Mouse (Mus musculus) ZHBTc4 (cell line): ENCODE data around the gene Gm42742.

Source experiments
- DNase-seq: peaks from one replicate; pipeline ENCODE4 v3.0.0-alpha.2; 2011; ENCODE audit warnings: low read depth, low spot score

The Gm42742 gene

DNA sequence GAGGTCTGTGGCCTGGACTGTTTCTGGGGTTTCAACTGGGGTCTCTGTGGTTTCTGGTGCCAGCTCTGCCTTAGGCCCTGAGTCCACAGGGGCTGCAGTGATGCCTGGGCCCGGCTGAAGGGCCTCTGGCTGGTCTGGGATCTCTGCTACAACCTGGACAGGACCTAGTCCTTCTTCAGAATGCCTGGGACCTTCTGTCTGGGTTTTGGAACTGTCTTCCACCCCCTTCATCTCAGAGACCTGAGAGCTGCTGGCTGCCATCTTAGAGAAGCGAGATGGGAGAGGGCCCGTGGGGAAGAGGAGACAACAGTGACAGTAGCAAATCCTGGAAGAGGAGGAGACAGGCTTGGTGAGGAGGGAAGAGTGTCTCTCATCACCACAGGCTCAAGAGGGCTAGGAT is 866 bp downstream of the Gm42742 start:
- no peak for DNase-seq

DNA sequence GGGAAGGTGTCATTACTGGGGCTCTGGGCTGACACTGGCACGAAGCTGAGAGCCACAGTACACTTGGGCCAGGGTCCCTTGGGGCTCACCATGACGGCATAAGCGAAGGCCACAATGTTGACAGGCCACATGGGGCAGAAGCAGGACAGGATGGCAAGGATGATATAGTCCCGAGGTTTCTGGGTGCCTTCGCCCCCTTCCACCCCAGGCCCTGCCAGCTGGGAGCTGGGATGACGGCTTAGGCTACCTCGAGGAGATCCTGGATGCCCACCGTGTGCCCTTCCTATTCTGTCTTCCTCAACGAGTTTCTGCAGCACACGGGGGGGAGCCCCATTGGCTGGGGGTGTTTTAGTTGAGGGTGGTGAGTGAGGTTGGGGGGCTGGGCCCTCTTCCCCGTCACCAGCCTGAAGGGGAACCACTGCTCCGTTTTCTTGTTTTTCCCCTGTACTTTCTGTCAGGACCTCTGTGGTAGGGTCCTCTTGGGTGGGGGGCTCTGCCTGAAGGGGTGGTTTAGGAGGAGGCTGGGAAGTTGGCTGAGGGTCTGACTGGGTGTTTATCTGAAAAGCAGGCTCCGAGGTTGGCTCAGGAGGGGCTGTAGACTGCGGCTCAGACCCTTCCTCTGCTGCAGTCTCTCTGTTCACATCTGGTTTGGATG is 1.5 kb downstream of the Gm42742 start:
- DNase-seq, result no peak

DNA sequence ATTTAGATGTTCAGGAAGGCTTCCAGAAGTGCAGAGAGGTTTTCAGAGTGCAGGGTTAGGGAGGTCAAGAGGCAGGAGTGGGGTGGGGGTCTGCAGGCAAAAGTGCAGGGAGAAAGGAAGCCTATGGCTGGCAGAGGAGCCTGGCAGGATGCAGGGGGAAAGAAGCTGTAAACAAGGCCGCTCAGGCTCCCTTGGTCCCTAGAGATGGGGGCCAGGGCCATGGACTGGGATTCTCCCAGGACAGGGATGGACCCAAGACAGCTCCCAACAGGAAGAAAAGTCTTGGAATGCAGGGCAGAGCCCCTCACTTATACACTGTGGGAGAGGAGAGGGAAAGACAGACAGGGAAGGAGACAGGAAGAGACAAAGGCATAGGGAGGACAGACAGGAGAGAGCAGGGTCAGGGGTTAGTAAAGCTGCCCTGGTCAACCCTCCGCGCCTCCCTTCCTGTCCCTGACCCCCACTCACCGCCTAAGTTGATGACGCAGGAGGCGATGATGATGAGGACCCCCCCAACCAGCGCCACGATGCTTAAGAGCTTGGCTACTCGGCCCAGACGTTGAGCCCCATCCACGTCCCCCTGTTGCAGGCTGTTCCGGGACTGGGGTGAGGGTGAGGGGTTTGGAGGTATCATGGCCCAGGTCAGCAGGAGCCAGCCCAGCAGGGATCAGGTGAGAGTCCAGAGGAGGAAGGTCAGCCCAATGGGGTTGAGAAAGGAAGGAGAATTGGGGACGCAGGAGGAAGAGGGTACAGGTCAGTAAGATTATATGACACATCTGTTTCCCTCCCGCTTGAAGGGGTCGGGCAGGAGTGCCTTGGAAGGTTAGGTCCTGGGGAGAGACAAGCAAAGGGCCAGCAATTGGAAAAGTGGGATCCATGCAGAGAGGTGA is 2.2 kb downstream of the Gm42742 start:
- no peak for DNase-seq

DNA sequence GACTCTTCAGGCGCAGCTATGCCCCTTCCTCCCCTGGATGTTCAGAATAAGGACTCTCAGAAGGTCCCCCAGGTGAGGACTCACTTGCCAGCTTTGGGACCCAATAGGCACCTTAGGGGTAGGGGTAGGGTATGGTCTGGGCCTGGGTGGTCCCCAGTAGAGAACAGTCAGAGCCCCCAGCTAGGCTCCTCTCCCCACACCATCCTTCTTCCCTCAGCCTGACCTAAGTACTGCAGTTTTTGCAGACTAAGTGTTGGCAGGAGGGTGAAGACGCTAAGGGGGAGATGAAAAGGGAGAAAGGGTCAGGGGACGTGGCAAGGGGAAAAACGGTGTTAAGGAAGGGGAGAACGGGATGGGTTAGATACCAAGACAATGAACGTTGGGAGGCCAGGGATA is 2.9 kb downstream of the Gm42742 start:
- DNase-seq, result no peak

DNA sequence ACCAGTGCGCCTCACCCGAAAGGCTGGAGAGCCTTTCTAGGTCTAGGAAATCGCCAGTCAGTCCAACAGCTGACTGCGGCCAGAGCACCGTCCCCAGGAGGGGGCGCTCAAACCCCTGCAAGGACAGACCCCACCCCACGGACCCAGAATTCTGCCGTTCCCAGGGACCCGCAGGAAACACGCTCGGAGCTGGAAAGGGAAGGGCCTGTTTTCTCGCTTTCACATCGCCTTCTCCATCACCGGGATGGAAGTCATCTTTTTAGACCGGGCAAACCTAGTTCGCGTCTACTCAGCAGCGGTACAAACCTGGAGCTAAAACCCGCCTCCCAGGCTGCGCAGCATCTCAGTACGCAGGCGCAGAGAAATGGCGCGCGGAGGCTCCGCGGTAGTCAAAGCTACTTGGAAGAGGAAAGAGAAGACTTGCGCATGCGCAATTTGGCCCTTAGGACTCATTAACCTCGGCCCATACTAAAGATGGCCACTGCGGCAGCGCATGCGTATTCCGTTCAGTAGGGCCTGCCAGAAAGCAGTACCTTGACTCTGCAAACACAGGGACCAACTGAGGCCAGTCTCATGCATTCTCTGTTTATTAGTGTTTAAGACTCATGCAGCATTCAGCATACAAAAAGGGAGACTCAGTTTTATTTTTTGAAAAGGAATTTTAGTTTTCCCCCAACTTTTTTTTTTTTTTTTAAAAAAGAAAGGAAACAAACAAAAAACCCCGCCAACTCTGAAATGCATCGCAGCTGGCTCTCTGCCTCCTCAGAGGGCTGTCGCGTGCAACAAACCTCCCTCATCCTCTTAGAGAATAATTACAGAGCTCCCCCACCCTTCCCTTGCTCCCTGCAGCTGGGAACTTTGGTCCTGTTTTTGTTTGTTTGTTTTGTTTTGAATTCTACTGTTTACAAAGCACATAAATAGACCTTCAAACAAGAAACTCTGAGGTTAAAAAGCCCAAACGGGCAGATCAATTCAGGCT is 3.6 kb downstream of the Gm42742 start, which contains the start of gene Pagr1a:
Gene Pagr1a, minus strand, starts transcription at position 382 of the 979 bp plus-strand sequence.
- peak; percentile 100 for DNase-seq

DNA sequence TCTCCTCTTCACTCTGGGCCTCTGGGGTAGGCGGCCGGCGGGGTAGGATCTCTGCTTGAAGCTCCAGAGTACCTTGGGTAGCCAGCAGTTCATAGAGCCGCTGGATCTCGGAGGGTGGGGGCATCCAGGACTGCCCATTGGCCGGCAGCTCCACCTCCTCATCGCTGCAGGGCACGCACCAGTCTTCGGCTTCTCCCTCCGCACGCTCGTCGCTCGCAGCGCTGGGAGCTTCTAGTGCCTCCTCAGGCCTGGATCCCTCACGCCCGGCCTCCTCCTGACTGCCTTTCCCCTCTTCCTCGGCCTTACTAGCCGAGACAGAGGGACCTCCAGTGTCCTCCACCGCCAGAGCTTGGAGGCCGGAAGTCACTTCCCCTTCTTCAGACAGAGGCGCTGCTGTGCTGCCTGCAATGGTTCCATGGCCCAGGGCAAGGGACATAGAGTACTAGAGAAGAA is 4.4 kb downstream of the Gm42742 start:
- DNase-seq, result peak; percentile 52

DNA sequence TGATC is 4.6 kb downstream of the Gm42742 start, which contains the start of gene Pagr1b:
Gene Pagr1b, minus strand, starts transcription at position 4 of the 5 bp plus-strand sequence.
- no peak for DNase-seq

DNA sequence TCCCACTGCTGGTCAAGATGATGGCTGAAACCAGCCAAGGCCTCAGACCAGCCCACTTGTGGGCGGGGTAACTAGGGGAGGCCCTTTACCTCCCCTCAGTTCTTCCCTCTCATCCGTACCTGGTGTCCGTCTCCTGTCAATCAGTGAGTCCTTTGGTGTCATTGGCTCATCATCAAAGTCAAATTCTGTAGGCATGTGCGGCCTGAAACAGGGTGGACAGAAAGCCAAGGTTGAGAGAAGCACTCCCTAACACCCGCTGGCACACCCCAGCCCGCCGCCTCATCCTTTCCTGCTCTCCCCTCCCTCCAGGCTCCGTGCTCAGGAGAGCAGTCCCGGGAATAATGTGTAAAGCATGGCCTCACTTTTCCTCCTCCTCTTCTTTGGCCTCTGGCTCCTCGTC is 4.8 kb downstream of the Gm42742 start:
- DNase-seq, result peak; percentile 93

DNA sequence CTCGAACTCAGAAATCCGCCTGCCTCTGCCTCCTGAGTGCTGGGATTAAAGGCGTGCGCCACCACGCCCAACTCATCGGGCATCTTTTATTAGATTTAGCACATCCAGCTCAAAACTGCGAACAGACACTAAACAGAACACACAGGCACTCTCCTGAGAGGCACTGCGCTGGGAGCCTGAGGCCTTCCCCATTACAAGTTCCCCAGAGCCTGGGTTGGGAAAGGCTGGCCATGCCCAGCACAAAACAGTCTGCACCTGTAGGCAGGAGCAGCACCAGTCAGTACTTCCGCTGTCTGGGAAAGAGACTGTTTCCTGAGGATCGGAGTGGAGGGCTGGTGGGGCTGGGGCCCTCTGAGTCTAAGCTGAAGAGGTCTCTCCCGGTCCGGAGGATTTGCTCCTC is 5.9 kb downstream of the Gm42742 start:
- no peak for DNase-seq

DNA sequence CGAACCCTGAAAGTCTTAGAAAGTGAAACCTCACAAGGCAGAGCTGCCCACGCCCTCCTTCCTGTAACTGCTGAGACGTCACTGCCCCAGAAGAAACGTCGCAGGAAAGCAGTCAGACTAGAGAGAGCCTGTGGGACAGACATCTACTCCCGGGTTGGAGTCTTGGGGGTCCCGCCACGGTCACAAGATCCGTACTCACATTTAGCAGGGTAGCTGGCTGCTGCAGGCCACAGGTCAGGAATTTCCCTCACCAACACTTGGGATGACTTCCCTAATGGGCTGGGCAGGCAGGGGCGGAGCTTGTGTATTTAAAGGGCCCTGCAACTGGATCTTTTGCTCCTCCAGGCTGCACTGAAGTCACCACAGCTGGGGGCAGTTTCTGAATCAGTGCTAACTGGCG is 6.6 kb downstream of the Gm42742 start, which contains the start of gene Mvp:
Gene Mvp, minus strand, starts transcription at position 302 of the 400 bp plus-strand sequence.
- peak; percentile 75 for DNase-seq

DNA sequence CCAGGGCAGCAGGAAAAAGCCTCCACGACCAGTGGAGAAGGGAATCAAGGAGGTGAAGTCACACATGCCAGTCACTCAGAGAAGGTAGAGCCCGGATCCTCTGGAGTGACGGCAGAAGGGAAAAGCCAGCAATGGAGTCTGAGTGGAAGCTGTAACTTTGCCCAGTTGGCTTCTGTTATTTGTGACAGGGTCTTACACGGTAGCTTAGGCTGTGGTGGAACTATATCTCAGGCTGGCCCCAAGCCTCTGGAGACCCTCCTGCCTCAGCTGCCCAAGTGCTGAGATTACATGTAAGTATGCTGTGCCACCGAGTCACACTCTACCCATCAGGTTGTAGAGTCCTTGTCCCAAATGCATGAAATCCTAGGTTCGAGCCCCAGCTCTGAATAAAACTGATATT is 7.5 kb downstream of the Gm42742 start:
- no peak for DNase-seq

DNA sequence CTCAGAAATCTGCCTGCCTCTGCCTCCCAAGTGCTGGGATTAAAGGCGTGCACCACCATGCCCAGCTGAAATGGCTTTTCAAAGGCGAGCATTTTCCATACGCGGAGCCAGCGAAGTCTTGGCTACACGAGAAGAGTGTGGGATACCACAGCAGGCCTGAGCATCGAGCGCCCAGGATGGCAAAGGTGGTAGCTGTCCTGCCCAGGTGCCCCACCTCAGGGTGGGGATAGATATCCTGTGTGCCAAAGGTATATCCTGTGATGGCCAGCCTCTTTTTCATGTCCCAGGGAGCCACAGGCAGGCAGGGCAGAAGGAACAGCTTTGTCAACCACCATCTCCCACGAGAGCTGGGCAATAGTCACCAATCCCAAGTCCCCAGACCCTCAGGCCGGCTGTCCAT is 8.1 kb downstream of the Gm42742 start:
- DNase-seq, result no peak

DNA sequence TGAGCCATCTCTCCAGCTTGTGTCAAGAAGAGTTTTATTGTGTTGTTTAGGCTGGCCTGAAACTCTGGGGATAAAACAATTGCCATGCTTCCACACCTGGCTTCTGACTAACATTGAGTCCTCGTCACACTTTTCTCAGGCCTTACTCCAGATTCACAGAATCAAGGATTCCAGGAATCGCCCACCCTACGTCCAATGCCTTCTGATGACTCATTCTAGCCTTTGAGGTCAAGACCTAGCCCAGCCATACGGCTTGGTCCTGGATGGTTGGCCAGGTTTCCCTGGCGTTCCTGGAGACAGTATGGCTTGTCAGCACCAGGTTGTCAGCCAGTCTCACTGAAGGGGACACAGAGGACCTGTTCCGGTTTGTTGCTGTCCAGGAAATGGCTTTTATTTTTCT is 8.5 kb downstream of the Gm42742 start:
- no peak for DNase-seq

DNA sequence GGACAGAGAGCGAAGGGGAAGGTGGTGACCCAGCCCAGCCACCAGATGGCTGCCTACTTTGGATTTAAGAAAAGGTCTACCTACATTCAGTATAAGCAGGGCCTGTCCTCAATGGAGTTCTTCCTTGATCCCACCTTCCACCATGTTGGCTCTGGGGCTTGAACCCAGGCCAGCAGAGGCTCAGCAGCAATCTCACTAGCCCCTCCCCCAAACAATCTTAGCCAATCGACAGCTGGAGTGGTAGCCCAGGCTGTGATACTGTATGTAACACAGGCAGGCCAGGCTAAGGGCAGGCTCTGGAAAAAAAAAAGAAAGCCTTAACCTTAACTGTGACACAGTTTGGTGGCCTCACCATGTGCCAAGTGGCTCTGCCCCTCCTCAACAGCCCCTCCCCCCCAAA is 9.2 kb downstream of the Gm42742 start:
- DNase-seq, result peak; percentile 46

DNA sequence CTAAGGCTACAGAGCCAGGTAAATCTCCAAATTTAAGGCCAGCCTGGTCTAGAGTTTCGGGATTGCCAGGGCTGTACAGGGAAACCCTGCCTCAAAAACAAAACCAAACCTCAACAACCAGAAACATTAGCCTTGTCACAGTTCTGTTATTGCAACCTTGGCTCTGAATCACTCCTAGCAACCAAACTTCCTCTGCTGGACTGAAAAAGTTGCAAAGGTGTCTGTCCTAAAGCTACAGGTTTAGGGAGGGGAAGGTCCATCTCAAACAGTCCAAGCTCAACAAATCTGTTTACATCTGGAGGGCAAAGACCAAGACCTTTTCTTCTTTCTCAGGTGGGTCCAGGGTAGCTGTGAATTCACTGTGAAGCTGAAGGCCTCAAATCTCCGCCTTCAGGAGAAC is 9.8 kb downstream of the Gm42742 start:
- DNase-seq, result no peak

DNA sequence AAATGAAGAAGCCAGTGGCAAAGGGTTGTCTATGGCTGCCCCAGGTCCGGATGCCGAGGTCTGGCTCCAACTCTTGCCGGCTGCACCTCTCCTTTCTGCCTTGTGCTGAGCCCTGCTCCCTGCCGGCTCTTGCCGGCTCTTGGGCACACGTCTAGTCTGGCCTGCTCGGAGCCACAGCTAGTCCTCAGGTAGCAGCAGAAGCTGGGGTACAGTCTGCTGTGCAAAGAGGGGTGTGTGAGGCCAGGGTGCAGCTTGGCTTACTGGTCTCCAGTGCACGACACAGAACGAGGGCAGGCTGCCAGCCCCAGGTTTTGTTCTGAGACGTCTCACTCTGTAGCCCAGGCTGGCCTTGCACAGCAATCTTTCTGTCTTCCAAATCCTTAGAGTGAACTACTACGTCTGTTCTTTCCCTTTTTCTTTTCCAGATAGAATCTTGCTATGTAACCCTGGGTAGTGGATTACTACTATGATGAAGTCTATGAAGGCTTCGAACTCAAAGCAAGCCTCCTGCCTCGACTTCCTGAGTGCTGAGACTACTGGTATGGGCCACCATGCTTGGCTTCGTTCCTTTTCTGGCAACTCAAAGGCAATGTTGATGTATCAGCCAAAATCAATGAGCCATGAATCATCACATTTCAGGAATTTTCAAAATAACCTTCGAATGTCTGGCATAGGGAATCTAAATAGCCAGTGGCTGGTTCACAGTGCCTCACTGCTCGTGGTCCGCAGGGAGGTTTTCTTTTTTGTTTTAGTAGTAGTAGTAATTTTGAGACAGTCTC is 11.4 kb downstream of the Gm42742 start:
- DNase-seq, result no peak

DNA sequence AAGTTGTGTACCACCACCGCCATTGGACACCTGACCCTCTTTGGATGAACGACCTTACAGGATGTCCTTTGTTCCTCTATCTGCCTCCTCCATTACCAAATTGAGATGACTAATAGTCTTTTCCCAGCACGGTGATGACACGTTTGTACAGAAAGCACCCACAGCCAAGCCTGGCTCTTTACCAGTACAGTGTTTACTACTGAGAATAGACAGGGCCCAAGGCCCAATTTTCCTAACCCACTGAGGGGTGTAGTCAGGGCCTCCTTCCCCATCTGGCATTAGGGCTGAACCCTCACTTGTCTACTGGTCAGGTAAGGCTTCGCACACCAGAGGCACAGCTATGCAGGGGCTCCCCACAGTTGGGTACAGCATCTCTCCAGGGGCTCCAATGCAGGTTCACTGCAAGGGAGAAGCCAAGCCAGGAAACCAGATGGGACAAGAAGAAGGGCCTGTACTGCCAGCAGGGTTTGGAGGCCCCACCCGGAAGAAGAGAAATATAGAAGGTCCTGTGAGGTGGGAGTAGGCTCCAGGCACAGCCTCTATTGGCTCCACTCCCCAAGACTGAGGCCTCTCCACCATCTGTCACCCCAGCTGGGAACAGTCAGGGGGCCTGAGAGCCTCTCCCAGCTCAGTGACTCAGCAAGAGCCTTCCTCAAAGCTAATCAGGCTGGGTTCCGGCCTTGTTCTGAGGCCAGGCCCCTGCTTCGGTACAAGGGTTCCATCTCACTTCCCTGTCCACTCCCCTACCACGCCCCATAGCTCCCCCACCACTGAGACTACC is 12.5 kb downstream of the Gm42742 start:
- peak; percentile 51 for DNase-seq

DNA sequence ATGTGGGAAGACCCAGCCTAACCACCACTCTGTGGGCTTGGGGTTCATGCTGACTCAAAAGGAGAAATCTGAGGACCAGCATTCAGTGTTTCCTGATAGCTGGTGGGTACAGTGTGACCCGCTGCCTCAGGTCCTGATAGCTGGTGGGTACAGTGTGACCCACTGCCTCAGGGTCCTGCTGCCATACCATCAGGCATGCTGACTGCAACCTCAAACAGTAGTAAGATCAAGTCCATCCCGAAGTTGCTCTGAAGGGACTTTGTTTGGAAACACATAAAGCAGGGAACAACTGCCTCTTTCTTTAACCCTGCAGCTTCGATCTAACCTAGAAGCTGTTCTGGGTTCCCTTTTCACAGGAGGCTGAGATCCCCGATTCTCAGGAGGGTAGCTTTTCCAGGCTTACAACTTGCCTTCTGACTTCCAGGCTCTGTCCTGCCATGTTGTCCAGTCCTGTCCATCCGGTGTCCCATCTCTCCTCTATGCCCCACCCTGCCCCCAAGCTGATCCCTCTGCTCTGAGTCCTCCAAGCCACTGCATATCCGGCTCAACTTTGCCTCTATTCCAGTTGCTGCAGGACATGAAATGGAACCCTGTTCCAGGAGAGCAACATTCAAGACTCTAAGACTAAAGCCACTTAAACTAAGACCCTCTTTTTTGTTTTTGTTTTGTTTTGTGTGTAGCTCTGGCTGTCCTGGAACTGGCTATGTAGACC is 13.4 kb downstream of the Gm42742 start:
- DNase-seq, result no peak

DNA sequence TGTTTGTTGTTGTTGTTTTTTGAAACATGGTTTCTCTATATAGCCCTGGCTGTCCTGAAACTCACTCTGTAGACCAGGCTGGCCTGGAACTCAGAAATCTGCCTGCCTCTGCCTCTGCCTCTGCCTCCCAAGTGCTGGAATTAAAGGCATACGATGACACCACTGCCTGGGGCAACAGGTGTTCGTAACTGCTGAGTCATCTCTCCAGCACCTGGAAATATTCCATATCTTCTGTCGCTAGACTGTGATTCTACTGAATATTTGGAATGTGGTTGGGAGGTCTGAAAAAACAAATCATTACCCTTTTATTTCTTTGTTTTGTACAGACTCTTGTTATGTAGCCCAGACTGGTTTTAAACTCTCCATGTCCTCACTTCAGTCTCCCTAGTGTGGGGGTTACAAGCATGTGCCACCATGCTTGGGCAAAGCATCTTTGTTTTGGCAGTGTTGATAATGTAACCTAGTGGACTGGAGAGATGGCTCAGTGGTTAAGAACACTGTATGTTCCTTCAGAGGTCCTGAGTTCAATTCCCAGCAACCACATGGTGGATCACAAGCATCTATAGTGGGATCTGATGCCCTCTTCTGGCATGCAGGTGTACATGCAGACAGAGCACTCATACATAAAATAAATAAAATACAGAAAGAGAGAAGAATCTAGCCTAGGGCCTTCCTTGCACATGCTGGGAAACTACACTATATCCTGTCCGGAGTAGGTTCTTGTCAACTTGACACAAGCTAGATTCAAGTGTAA is 16.6 kb downstream of the Gm42742 start:
- DNase-seq, result peak; percentile 47
